Mouse (Mus musculus) intestine, postnatal 0 days (tissue): ENCODE results near the gene Rbm46. TPM values are rescaled to one million over a fixed set of nuclear protein-coding genes. Genes with fewer than 3 reads are reported as not detected.
A peak's percentile ranks its signal among the peaks of the same experiment; 100 is the strongest.

ENCODE experiments used
- ATAC-seq: fragments of 200-750 bp; cut with Nextera tagmentation; 2 replicates; pipeline ENCODE4 v1.8.0; 2017; ENCODE audit warnings: mild to moderate bottlenecking, moderate TSS enrichment, moderate library complexity
- H3K27ac ChIP-seq: fragments of 300-500 bp; sonication (generic); 2 replicates; pipeline ENCODE4 v1.5.1; 2014; ENCODE audit warnings: mild to moderate bottlenecking, low read depth, low read length, moderate library complexity
- H3K27me3 ChIP-seq: fragments of 300-500 bp; sonication (generic); replicated peaks from 2 replicates; pipeline ENCODE4 v1.6.1; 2014; ENCODE audit warnings: low read length, mixed read lengths; ENCODE audit not compliant: control insufficient read depth, insufficient read depth
- H3K36me3 ChIP-seq: fragments of 300-500 bp; sonication (generic); 2 replicates; pipeline ENCODE4 v1.6.1; 2014; ENCODE audit warnings: mild to moderate bottlenecking, moderate library complexity; ENCODE audit not compliant: control insufficient read depth, insufficient read depth
- H3K4me1 ChIP-seq: fragments of 300-500 bp; sonication (generic); replicated peaks from 2 replicates; pipeline ENCODE4 v1.6.1; 2014; ENCODE audit warnings: antibody characterized with exemption, low read length, mixed read lengths; ENCODE audit not compliant: control insufficient read depth, insufficient read depth
- H3K4me2 ChIP-seq: fragments of 300-500 bp; sonication (generic); replicated peaks from 2 replicates; pipeline ENCODE4 v1.6.1; 2014; ENCODE audit warnings: low read depth, mild to moderate bottlenecking, moderate library complexity
- H3K4me3 ChIP-seq: fragments of 300-500 bp; sonication (generic); 2 replicates; pipeline ENCODE4 v1.5.1; 2014; ENCODE audit warnings: low read depth, low read length
- H3K9ac ChIP-seq: fragments of 300-500 bp; sonication (generic); 2 replicates; pipeline ENCODE4 v1.6.1; 2014; ENCODE audit warnings: mild to moderate bottlenecking, low read depth, low read length
- H3K9me3 ChIP-seq: fragments of 300-500 bp; sonication (generic); 2 replicates; pipeline ENCODE4 v1.6.1; 2016; ENCODE audit warnings: mixed run types; ENCODE audit not compliant: control insufficient read depth
- CTCF ChIP-seq: sonication (generic); IDR thresholded peaks from 2 replicates; pipeline ENCODE4 v1.5.1; 2016; ENCODE audit warnings: low read depth, mild to moderate bottlenecking, control low read depth, antibody characterized with exemption, moderate library complexity
- WGBS: fragments of 180-500 bp; shearing (Covaris S2); extraction: QIAGEN DNeasy Blood & Tissue Kit; methylation state at CpG from one replicate; pipeline ENCODE4 v1.1.7; 2014; 5-methylcytosine and 5-hydroxymethylcytosine counted together
- polyA plus RNA-seq: library from polyadenylated mRNA; unstranded; fragments of >200 nt; fragmentation: Nextera tagmentation; extraction: Ambion mirVana; gene quantifications from 2 replicates; pipeline ENCODE4 v1.2.1, GENCODE M21; 2015

Rbm46 gene
- 3.3 and 3.5 TPM in 2 replicates for polyA plus RNA-seq

- H3K9me3 ChIP-seq: no peaks in the 10 kb centered on the region
- ATAC-seq: peak; percentile 82
- 21% methylated on average over 35 of the region's 36 CpGs for WGBS
- H3K27ac ChIP-seq: no peak within 1 kb of the TSS
- H3K4me1 ChIP-seq: 0 out of 2 replicates have a peak, but pooled peaks cover 7% of the 10 kb centered on the region
- H3K27me3 ChIP-seq: peaks cover 16% of the 10 kb centered on the region
- H3K36me3 ChIP-seq: no peaks in the 10 kb centered on the region
- H3K4me3 ChIP-seq: peak within 1 kb of the TSS; percentile 37
- no peak; the same call in 1 of the 2 replicates for TF ChIP-seq CTCF
- H3K9ac ChIP-seq: peak within 1 kb of the TSS; percentile 22; the same call in 1 of the 2 replicates
- peak within 1 kb of the TSS; percentile 60 for H3K4me2 ChIP-seq
Measured at GRCm38 (mm10) chr3:82876372-82876739, at the start of gene Rbm46. Gene Rbm46 (minus strand): TSS chr3:82876483.

GRCm38 (mm10) chr3:82915632-82916031, 39.3 kb upstream of the Rbm46 start:
- no peak overlapping the region for H3K9ac ChIP-seq
- no peaks in the 10 kb centered on the region for H3K36me3 ChIP-seq
- H3K27ac ChIP-seq: no peak overlapping the region
- no peak overlapping the region for H3K4me2 ChIP-seq
- no peaks in the 10 kb centered on the region for H3K27me3 ChIP-seq
- ATAC-seq: no peak
- 66% methylated on average over 1 of the region's 1 CpGs for WGBS
- no peaks in the 10 kb centered on the region for H3K4me1 ChIP-seq
- TF ChIP-seq CTCF: no peak
- H3K9me3 ChIP-seq: no peaks in the 10 kb centered on the region
- no peak overlapping the region for H3K4me3 ChIP-seq

GRCm38 (mm10) chr3:82908671-82909070, 32.4 kb upstream of the Rbm46 start:
- TF ChIP-seq CTCF: no peak
- H3K4me1 ChIP-seq: no peaks in the 10 kb centered on the region
- H3K9me3 ChIP-seq: no peaks in the 10 kb centered on the region
- H3K27me3 ChIP-seq: no peaks in the 10 kb centered on the region
- 84% methylated on average over 2 of the region's 2 CpGs for WGBS
- no peak overlapping the region for H3K9ac ChIP-seq
- H3K36me3 ChIP-seq: no peaks in the 10 kb centered on the region
- H3K27ac ChIP-seq: no peak overlapping the region
- H3K4me3 ChIP-seq: no peak overlapping the region
- ATAC-seq: no peak
- H3K4me2 ChIP-seq: no peak overlapping the region

- no peaks in the 10 kb centered on the region for H3K27me3 ChIP-seq
- H3K27ac ChIP-seq: no peak overlapping the region
- no peaks in the 10 kb centered on the region for H3K9me3 ChIP-seq
- TF ChIP-seq CTCF: no peak
- no peaks in the 10 kb centered on the region for H3K36me3 ChIP-seq
- no peak for ATAC-seq
- peak overlapping the region; percentile 56 for H3K4me3 ChIP-seq
- no peak overlapping the region for H3K9ac ChIP-seq
- H3K4me1 ChIP-seq: no peaks in the 10 kb centered on the region
- peak overlapping the region; percentile 93 for H3K4me2 ChIP-seq
- WGBS: 1% methylated on average over 31 of the region's 31 CpGs
Measured at GRCm38 (mm10) chr3:82904211-82904908, 28.1 kb upstream of the Rbm46 start.

GRCm38 (mm10) chr3:82903613-82904205, 27.4 kb upstream of the Rbm46 start, which contains the start of gene Lrat:
Gene Lrat (minus strand): TSS chr3:82903973.
- under 1% methylated on average over 35 of the region's 35 CpGs for WGBS
- no peak for TF ChIP-seq CTCF
- no peaks in the 10 kb centered on the region for H3K4me1 ChIP-seq

GRCm38 (mm10) chr3:82902757-82903612, 26.7 kb upstream of the Rbm46 start:
- Histone ChIP-seq H3K9ac (peak overlapping the region; percentile 31; the same call in 1 of the 2 replicates), H3K36me3 (no peaks in the 10 kb centered on the region), H3K4me1 (no peaks in the 10 kb centered on the region), H3K27me3 (no peaks in the 10 kb centered on the region), H3K27ac (peak overlapping the region; percentile 68), H3K9me3 (no peaks in the 10 kb centered on the region), H3K4me2 (peak overlapping the region; percentile 93), H3K4me3 (peak overlapping the region; percentile 56)
- ATAC-seq: peak; percentile 64
- 11% methylated on average over 20 of the region's 20 CpGs for WGBS
- TF ChIP-seq CTCF: no peak

More at GRCm38 (mm10) chr3:82903613-82904205, 27.4 kb upstream of the Rbm46 start, which contains the start of gene Lrat:
- Histone ChIP-seq H3K9me3 (no peaks in the 10 kb centered on the region), H3K27me3 (no peaks in the 10 kb centered on the region), H3K36me3 (no peaks in the 10 kb centered on the region), H3K9ac (peak within 1 kb of the TSS; percentile 31; the same call in 1 of the 2 replicates), H3K4me2 (peak within 1 kb of the TSS; percentile 93), H3K27ac (peak within 1 kb of the TSS; percentile 68), H3K4me3 (peak within 1 kb of the TSS; percentile 56)
- peak; percentile 94 for ATAC-seq
